24 mouse cellular contexts compared by ENCODE assay signal in genomic region chr13:45036417-45036816, GRCm38 (mm10). TPM values are rescaled to one million over a fixed set of nuclear protein-coding genes. Genes with fewer than 3 reads are reported as not detected.
A peak's percentile ranks its signal among the peaks of the same experiment; 100 is the strongest.
DNase-seq lines count a peak whose midpoint lies in the region; ATAC-seq lines count a peak whose summit lies in the region.
"Had no signal": no experiment of that assay in that cellular context is flagged by ENCODE, and none has a peak within 500 bp of the region (broad histone marks: within the 10 kb centered on the region; RNA-seq: fewer than 3 reads in every experiment).

No protein-coding gene starts in this region.

- H3K4me2 ChIP-seq in heart, embryonic 11.5 days = no peak overlapping the region
- H3K4me2 ChIP-seq: embryonic facial prominence, embryonic 15.5 days; forebrain, embryonic 12.5 days; heart, embryonic 13.5 days; hindbrain, embryonic 15.5 days had no signal

- H3K4me1 ChIP-seq in heart, embryonic 11.5 days (ENCODE audit: control insufficient read depth, insufficient read depth, low read length) = peaks cover under 1% of the 10 kb centered on the region
- H3K4me1 ChIP-seq: forebrain, embryonic 12.5 days; hindbrain, embryonic 15.5 days had no signal

- H3K9me3 ChIP-seq in heart, embryonic 11.5 days (replicated peaks; ENCODE audit: control insufficient read depth, low read length) = no peaks in the 10 kb centered on the region
- H3K9me3 ChIP-seq: embryonic facial prominence, embryonic 15.5 days; forebrain, embryonic 12.5 days; heart, embryonic 13.5 days; hindbrain, embryonic 15.5 days had no signal

- no peak for ATAC-seq in heart, embryonic 11.5 days (replicated peaks; ENCODE audit: insufficient number of reproducible peaks, low FRiP score, low TSS enrichment)
- no peak for ATAC-seq in monocyte, adult 5-6 weeks (replicated peaks; ENCODE audit: insufficient number of reproducible peaks, low FRiP score, low TSS enrichment, poor library complexity, severe bottlenecking)
- ATAC-seq: forebrain, embryonic 16.5 days; intestine, embryonic 16.5 days had no signal

- H3K27ac ChIP-seq in heart, embryonic 11.5 days (ENCODE audit: low read depth, low read length) = no peak overlapping the region
- H3K27ac ChIP-seq: embryonic facial prominence, embryonic 15.5 days; forebrain, embryonic 12.5 days; heart, embryonic 13.5 days; hindbrain, embryonic 15.5 days had no signal

- peak; percentile 54 to 75 for DNase-seq in cerebellum, postnatal 10 days
- no peak for DNase-seq in cerebellum, adult 9-10 months
- DNase-seq in heart, adult 11 months = peak; percentile 73
- DNase-seq in forelimb bud, embryonic 11.5 days (ENCODE audit: low read depth, low spot score) = peak; percentile 51
- DNase-seq in gastrocnemius, postnatal 25 days = peak; percentile 48
- no peak for DNase-seq in thymus, postnatal 14 days
- DNase-seq: adrenal gland, postnatal 10 days; B cell, adult 2 months; cerebellum, adult 11 months; cerebellum, adult 9-11 months; embryo, embryonic 11 days; heart, postnatal 36 days had no signal

- 78% methylated on average over 4 of the region's 4 CpGs for WGBS in heart, embryonic 11.5 days (ENCODE audit: insufficient replicate concordance)

- no peak overlapping the region for H3K4me3 ChIP-seq in heart, embryonic 11.5 days (ENCODE audit: low read depth, low read length)
- H3K4me3 ChIP-seq: embryonic facial prominence, embryonic 15.5 days; forebrain, embryonic 12.5 days; heart, embryonic 13.5 days; hindbrain, embryonic 15.5 days had no signal

- no peaks in the 10 kb centered on the region for H3K36me3 ChIP-seq in heart, embryonic 11.5 days (ENCODE audit: control insufficient read depth, insufficient read depth, low read length)
- H3K36me3 ChIP-seq: embryonic facial prominence, embryonic 15.5 days; forebrain, embryonic 12.5 days; heart, embryonic 13.5 days; hindbrain, embryonic 15.5 days had no signal

- H3K27me3 ChIP-seq in heart, embryonic 11.5 days (ENCODE audit: control insufficient read depth, insufficient read depth, low read length) = no peaks in the 10 kb centered on the region
- H3K27me3 ChIP-seq: embryonic facial prominence, embryonic 15.5 days; forebrain, embryonic 12.5 days; heart, embryonic 13.5 days; hindbrain, embryonic 15.5 days had no signal

- H3K9ac ChIP-seq in heart, embryonic 11.5 days (ENCODE audit: low read depth, low read length) = no peak overlapping the region
- H3K9ac ChIP-seq: embryonic facial prominence, embryonic 15.5 days; forebrain, embryonic 12.5 days; heart, embryonic 13.5 days; hindbrain, embryonic 15.5 days had no signal

RNA-seq across cellular contexts. Expression of gene Dtnbp1, which starts 34.5 kb away (rescaled TPM):
- 64.1 and 67.9 TPM in 2 replicates for polyA plus RNA-seq in heart, embryonic 11.5 days (2014; fragmentation: Nextera tagmentation; extraction: Ambion mirVana)
- 10 to 100 TPM; 36.3 to 38.6 TPM for total RNA-seq in gastrocnemius, postnatal 25 days (2021)
- total RNA-seq in monocyte, adult 5-6 weeks (2017) = 28.6 to 38.3 TPM (median 35.3 TPM) in 3 replicates

RNA-seq across cellular contexts. Expression of gene Gm9817, which starts 42.1 kb away (rescaled TPM):
- polyA plus RNA-seq in heart, embryonic 11.5 days (2014; fragmentation: Nextera tagmentation; extraction: Ambion mirVana) = 0.23 TPM in 1 of 2 replicates, not detected in the other
- total RNA-seq in gastrocnemius, postnatal 25 days (2021) = under 1 TPM; 0.13 to 0.16 TPM
- total RNA-seq in monocyte, adult 5-6 weeks (2017) = 0.11 to 0.39 TPM in 2 of 3 replicates, not detected in the other
- total RNA-seq: common myeloid progenitor, adult 5-6 weeks; MEL had no signal
- polyA plus RNA-seq: embryonic facial prominence, embryonic 11.5 days; forebrain, embryonic 12.5 days; forebrain, embryonic 16.5 days; hindbrain, embryonic 11.5 days; intestine, embryonic 16.5 days had no signal

Comparison
In these comparisons a context has a peak if more than half of its experiments do, and no peak if none do; other contexts are left out.
1. DNase-seq: peak in cerebellum, postnatal 10 days (2 of 2), heart, adult 11 months (single experiment), forelimb bud, embryonic 11.5 days (single experiment) and gastrocnemius, postnatal 25 days (single experiment); none in cerebellum, adult 9-10 months (single experiment) and thymus, postnatal 14 days (single experiment).